Mouse (Mus musculus) ES-Bruce4 (cell line): Measurements from ENCODE around the gene Rhobtb3.

Experiments
- CTCF ChIP-seq: IDR thresholded peaks from one replicate; pipeline ENCODE4 v1.8.1; 2011; ENCODE audit warnings: low read depth, low read length
- POLR2A ChIP-seq: IDR thresholded peaks from one replicate; pipeline ENCODE4 v1.8.1; 2011; ENCODE audit warnings: low read length; ENCODE audit not compliant: insufficient read depth

DNA sequence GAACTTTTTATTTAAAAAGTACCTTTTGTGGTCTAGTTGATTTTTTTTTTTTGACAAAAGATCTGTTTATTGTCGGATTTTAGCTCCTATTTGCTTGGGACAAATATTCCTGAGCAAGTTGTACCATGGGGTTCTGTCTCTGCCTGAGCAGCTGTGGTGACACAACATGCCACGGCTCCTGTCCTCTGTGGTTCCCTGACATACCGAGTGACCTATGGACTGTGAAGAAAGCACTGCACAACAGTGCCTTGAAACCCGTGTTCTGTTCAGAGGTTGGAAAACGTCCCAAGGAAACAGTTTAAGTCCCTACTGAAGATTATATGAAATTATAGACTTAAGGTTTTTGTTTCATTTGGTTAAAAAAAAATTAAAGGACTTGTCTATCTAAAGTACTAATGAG is 36.6 kb downstream of the Rhobtb3 start:
- TF ChIP-seq POLR2A (no peak), CTCF (no peak)
